Mouse (Mus musculus) limb, embryonic 11.5 days (tissue): Measurements from ENCODE around the gene 2010300C02Rik. TPM values are rescaled to one million over a fixed set of nuclear protein-coding genes. Genes with fewer than 3 reads are reported as not detected.
"Not testable (repeated sequence)": the region's sequence is repeated elsewhere in the genome, so short reads cannot be mapped to it uniquely, and the experiment has no call there.

Source experiments
- ATAC-seq: fragments of 200-750 bp; cut with Nextera tagmentation; 2 replicates; pipeline ENCODE4 v1.8.0; 2017; ENCODE audit warnings: low read depth; ENCODE audit not compliant: insufficient number of reproducible peaks, low FRiP score, low TSS enrichment
- DNase-seq: peaks from one replicate; pipeline ENCODE4 v3.0.0-alpha.2; 2015; ENCODE audit warnings: low spot score
- H3K27ac ChIP-seq: fragments of 300-500 bp; sonication (generic); replicated peaks from 2 replicates; pipeline ENCODE4 v1.5.1; 2014; ENCODE audit warnings: low read depth, mild to moderate bottlenecking, low read length
- H3K27me3 ChIP-seq: fragments of 300-500 bp; sonication (generic); 2 replicates; pipeline ENCODE4 v1.6.1; 2014; ENCODE audit warnings: mild to moderate bottlenecking, low read length, mixed read lengths; ENCODE audit not compliant: control insufficient read depth, insufficient read depth
- H3K36me3 ChIP-seq: fragments of 300-500 bp; sonication (generic); 2 replicates; pipeline ENCODE4 v1.6.1; 2014; ENCODE audit warnings: mild to moderate bottlenecking, low read length, moderate library complexity, mixed read lengths; ENCODE audit not compliant: control insufficient read depth, insufficient read depth
- H3K4me1 ChIP-seq: fragments of 300-500 bp; sonication (generic); 2 replicates; pipeline ENCODE4 v1.6.1; 2014; ENCODE audit warnings: low read length, mixed read lengths; ENCODE audit not compliant: control insufficient read depth, insufficient read depth
- H3K4me2 ChIP-seq: fragments of 300-500 bp; sonication (generic); 2 replicates; pipeline ENCODE4 v1.6.1; 2014; ENCODE audit warnings: low read depth, mild to moderate bottlenecking, moderate library complexity; ENCODE audit not compliant: severe bottlenecking
- H3K4me3 ChIP-seq: fragments of 300-500 bp; sonication (generic); 2 replicates; pipeline ENCODE4 v1.5.1; 2014; ENCODE audit warnings: low read depth, low read length
- H3K9ac ChIP-seq: fragments of 300-500 bp; sonication (generic); 2 replicates; pipeline ENCODE4 v1.6.1; 2014; ENCODE audit warnings: mild to moderate bottlenecking, low read length
- H3K9me3 ChIP-seq: fragments of 300-500 bp; sonication (generic); 2 replicates; pipeline ENCODE4 v1.6.1; 2016; ENCODE audit warnings: low read length; ENCODE audit not compliant: control insufficient read depth
- WGBS: fragments of 180-500 bp; shearing (Covaris S2); extraction: QIAGEN DNeasy Blood & Tissue Kit; methylation state at CpG from one replicate; pipeline ENCODE4 v1.1.7; 2014; 5-methylcytosine and 5-hydroxymethylcytosine counted together
- polyA plus RNA-seq: library from polyadenylated mRNA; unstranded; fragments of >200 nt; fragmentation: Nextera tagmentation; extraction: Ambion mirVana; gene quantifications from 2 replicates; pipeline ENCODE4 v1.2.1, GENCODE M21; 2014

The 2010300C02Rik gene
- polyA plus RNA-seq, 1 experiment from 2014 or later = 0.89 TPM

GRCm38 (mm10) chr1:37718516-37718915 lies 1.4 kb downstream of the 2010300C02Rik start:
- DNase-seq (no peak), ATAC-seq (no peak)
- no peak overlapping the region for H3K9ac ChIP-seq
- no peak overlapping the region for H3K4me3 ChIP-seq
- no peaks in the 10 kb centered on the region for H3K36me3 ChIP-seq
- 45% methylated on average over 7 of the region's 7 CpGs for WGBS
- H3K27ac ChIP-seq = no peak overlapping the region
- no peaks in the 10 kb centered on the region for H3K4me1 ChIP-seq
- no peak overlapping the region for H3K4me2 ChIP-seq
- no peaks in the 10 kb centered on the region for H3K9me3 ChIP-seq
- peaks cover 11% of the 10 kb centered on the region for H3K27me3 ChIP-seq

- H3K9me3 ChIP-seq = no peaks in the 10 kb centered on the region
- DNase-seq (no peak), ATAC-seq (no peak)
- H3K4me1 ChIP-seq = no peaks in the 10 kb centered on the region
- H3K36me3 ChIP-seq = no peaks in the 10 kb centered on the region
- H3K27ac ChIP-seq = no peak overlapping the region
- 80% methylated on average over 14 of the region's 14 CpGs for WGBS
- H3K27me3 ChIP-seq = peaks cover 11% of the 10 kb centered on the region
- H3K4me3 ChIP-seq = no peak overlapping the region
- no peak overlapping the region for H3K4me2 ChIP-seq
- no peak overlapping the region for H3K9ac ChIP-seq
These were observed 2.3 kb downstream of the 2010300C02Rik start for GRCm38 (mm10) chr1:37717415-37718195.

GRCm38 (mm10) chr1:37712357-37712737 lies 7.5 kb downstream of the 2010300C02Rik start:
- DNase-seq, H3K27me3 ChIP-seq, H3K9ac ChIP-seq, H3K9me3 ChIP-seq, H3K4me1 ChIP-seq, H3K27ac ChIP-seq, ATAC-seq, H3K4me2 ChIP-seq, H3K4me3 ChIP-seq, H3K36me3 ChIP-seq: not testable (repeated sequence)
- 76% methylated on average over 4 of the region's 4 CpGs for WGBS

- no peaks in the 10 kb centered on the region for H3K36me3 ChIP-seq
- H3K9ac ChIP-seq = no peak overlapping the region
- no peak overlapping the region for H3K4me2 ChIP-seq
- no peak for DNase-seq
- no peaks in the 10 kb centered on the region for H3K4me1 ChIP-seq
- H3K27ac ChIP-seq = no peak overlapping the region
- H3K27me3 ChIP-seq = no peaks in the 10 kb centered on the region
- ATAC-seq = no peak
- H3K9me3 ChIP-seq = no peaks in the 10 kb centered on the region
- H3K4me3 ChIP-seq = no peak overlapping the region
- 90% methylated on average over 10 of the region's 10 CpGs for WGBS
These were observed 8.1 kb downstream of the 2010300C02Rik start for GRCm38 (mm10) chr1:37711596-37712356.

- 91% methylated on average over 5 of the region's 5 CpGs for WGBS
- ATAC-seq = no peak
These were observed 8.8 kb downstream of the 2010300C02Rik start for GRCm38 (mm10) chr1:37711082-37711481.

GRCm38 (mm10) chr1:37709736-37710135 lies 10.1 kb downstream of the 2010300C02Rik start:
- Histone ChIP-seq H3K9me3 (no peaks in the 10 kb centered on the region), H3K9ac (no peak overlapping the region), H3K27ac (no peak overlapping the region), H3K27me3 (no peaks in the 10 kb centered on the region), H3K4me3 (no peak overlapping the region), H3K4me1 (no peaks in the 10 kb centered on the region), H3K4me2 (no peak overlapping the region), H3K36me3 (no peaks in the 10 kb centered on the region)
- ATAC-seq = no peak
- 90% methylated on average over 8 of the region's 8 CpGs for WGBS
- DNase-seq = no peak

More at GRCm38 (mm10) chr1:37711082-37711481, 8.8 kb downstream of the 2010300C02Rik start:
- Histone ChIP-seq H3K4me3 (no peak overlapping the region), H3K9me3 (no peaks in the 10 kb centered on the region), H3K4me2 (no peak overlapping the region), H3K9ac (no peak overlapping the region), H3K4me1 (no peaks in the 10 kb centered on the region), H3K36me3 (no peaks in the 10 kb centered on the region), H3K27me3 (no peaks in the 10 kb centered on the region), H3K27ac (no peak overlapping the region)
- DNase-seq = no peak

- H3K9me3 ChIP-seq = no peaks in the 10 kb centered on the region
- H3K4me3 ChIP-seq = no peak overlapping the region
- no peak overlapping the region for H3K27ac ChIP-seq
- DNase-seq (no peak), ATAC-seq (no peak)
- no peak overlapping the region for H3K9ac ChIP-seq
- WGBS = 95% methylated on average over 6 of the region's 6 CpGs
- H3K4me2 ChIP-seq = no peak overlapping the region
- no peaks in the 10 kb centered on the region for H3K36me3 ChIP-seq
- H3K27me3 ChIP-seq = no peaks in the 10 kb centered on the region
- no peaks in the 10 kb centered on the region for H3K4me1 ChIP-seq
These were observed 11.5 kb downstream of the 2010300C02Rik start for GRCm38 (mm10) chr1:37708270-37708955.

- Histone ChIP-seq H3K4me1 (peaks cover 4% of the 10 kb centered on the region; the same call in 1 of the 2 replicates), H3K27me3 (no peaks in the 10 kb centered on the region), H3K9ac (no peak overlapping the region), H3K9me3 (no peaks in the 10 kb centered on the region), H3K27ac (no peak overlapping the region), H3K4me3 (no peak overlapping the region), H3K4me2 (no peak overlapping the region), H3K36me3 (no peaks in the 10 kb centered on the region)
- 59% methylated on average over 4 of the region's 4 CpGs for WGBS
- ATAC-seq = no peak
- no peak for DNase-seq
These were observed 17.6 kb downstream of the 2010300C02Rik start for GRCm38 (mm10) chr1:37702326-37702725.
